In genomic region chr19:27780030-27780429, GRCm38 (mm10) we compare ENCODE assay signal across 7 mouse cellular contexts.
DNase-seq lines count a peak whose midpoint lies in the region; ATAC-seq and TF ChIP-seq lines count a peak whose summit lies in the region.

No protein-coding gene starts in this region.

- no peak for DNase-seq in left cerebral cortex, adult 2 months (ENCODE audit: extremely low spot score in 1 of 2, low spot score in 2 of 2)
- DNase-seq in left cerebral cortex, postnatal 25 days (ENCODE audit: low spot score in 2 of 2): no peak
- DNase-seq in R1 (ENCODE audit: low read depth, low spot score): peak; percentile 87
- peak; percentile 25 for DNase-seq in cerebellum, adult 11 months
- no peak for DNase-seq in liver, embryonic 11.5 days (ENCODE audit: low spot score)
- peak; percentile 20 to 24 for DNase-seq in thymus, postnatal 36 days

- H3K4me2 ChIP-seq in liver, embryonic 11.5 days: no peak overlapping the region
- H3K4me2 ChIP-seq in intestine, embryonic 15.5 days (replicated peaks): no peak overlapping the region

- no peaks in the 10 kb centered on the region for H3K4me1 ChIP-seq in liver, embryonic 11.5 days (replicated peaks; ENCODE audit: control insufficient read depth, insufficient read depth, low read length)
- no peaks in the 10 kb centered on the region for H3K4me1 ChIP-seq in intestine, embryonic 15.5 days (replicated peaks)

- H3K9me3 ChIP-seq in liver, embryonic 11.5 days (ENCODE audit: control insufficient read depth, low read length): no peaks in the 10 kb centered on the region
- H3K9me3 ChIP-seq in intestine, embryonic 15.5 days: no peaks in the 10 kb centered on the region

- no peaks in the 10 kb centered on the region for H3K36me3 ChIP-seq in liver, embryonic 11.5 days (ENCODE audit: control insufficient read depth, insufficient read depth, low read length)
- 0 out of 2 replicates have a peak, but pooled peaks cover 2% of the 10 kb centered on the region for H3K36me3 ChIP-seq in intestine, embryonic 15.5 days

- H3K4me3 ChIP-seq in left cerebral cortex, adult 2 months: no peak overlapping the region
- H3K4me3 ChIP-seq in liver, embryonic 11.5 days (ENCODE audit: low read depth, low read length): no peak overlapping the region
- H3K4me3 ChIP-seq in intestine, embryonic 15.5 days (replicated peaks): no peak overlapping the region

- H3K27ac ChIP-seq in left cerebral cortex, adult 2 months: no peak overlapping the region
- H3K27ac ChIP-seq in liver, embryonic 11.5 days (ENCODE audit: low read depth, low read length): no peak overlapping the region
- H3K27ac ChIP-seq in intestine, embryonic 15.5 days: no peak overlapping the region

- TF ChIP-seq CTCF in left cerebral cortex, adult 2 months (IDR thresholded peaks at IDR 0.05): peak; percentile 58

- WGBS in liver, embryonic 11.5 days: 48% methylated on average over 4 of the region's 4 CpGs
- 63% methylated on average over 4 of the region's 4 CpGs for whole genome bisulfite sequencing in intestine, embryonic 15.5 days

- peak; percentile 70 for ATAC-seq in liver, embryonic 11.5 days (replicated peaks; ENCODE audit: low FRiP score)
- ATAC-seq in intestine, embryonic 15.5 days: no peak

- H3K9ac ChIP-seq in liver, embryonic 11.5 days (ENCODE audit: low read depth, low read length): no peak overlapping the region
- no peak overlapping the region for H3K9ac ChIP-seq in intestine, embryonic 15.5 days

- intact Hi-C loops in left cerebral cortex, adult 2 months (cut with DNase I): no loop called here
- intact Hi-C loops in left cerebral cortex, postnatal 25 days (cut with DNase I): loop anchor here (5.0 kb wide), 1 partner anchor 227 kb away; no protein-coding TSS in a partner anchor

- H3K27me3 ChIP-seq in liver, embryonic 11.5 days (replicated peaks; ENCODE audit: control insufficient read depth, insufficient read depth, low read length): no peaks in the 10 kb centered on the region
- no peaks in the 10 kb centered on the region for H3K27me3 ChIP-seq in intestine, embryonic 15.5 days (replicated peaks)

Comparison
In these comparisons a context has a peak if more than half of its experiments do, and no peak if none do; other contexts are left out.
1. DNase-seq: peak in R1 (single experiment), cerebellum, adult 11 months (single experiment) and thymus, postnatal 36 days (2 of 2); none in left cerebral cortex, adult 2 months (0 of 2), left cerebral cortex, postnatal 25 days (0 of 2) and liver, embryonic 11.5 days (single experiment).